In genomic region chr10:10320364-10321083, GRCm38 (mm10) we compare ENCODE assay signal across 8 mouse cellular contexts.
DNase-seq lines count a peak whose midpoint lies in the region; ATAC-seq and TF ChIP-seq lines count a peak whose summit lies in the region.

No protein-coding gene starts in this region.

- no peak for TF ChIP-seq CTCF in bone marrow macrophage, adult 2 months (IDR thresholded peaks at IDR 0.05; ENCODE audit: low read depth, low read length)

- no peak for DNase-seq in heart, postnatal 36 days
- no peak for DNase-seq in forebrain, embryonic 10.5 days (ENCODE audit: extremely low spot score, low spot score)
- no peak for DNase-seq in urinary bladder, postnatal 36 days (ENCODE audit: low spot score in 2 of 2)
- no peak for DNase-seq in c-Kit-positive CD71-positive TER-119-positive erythroid progenitor cells, embryonic 14.5 days (ENCODE audit: low spot score)
- DNase-seq in spleen, postnatal 10 days (ENCODE audit: low spot score in 2 of 2), result no peak

- H3K9ac ChIP-seq in heart, embryonic 15.5 days, result no peak overlapping the region
- no peak overlapping the region for H3K9ac ChIP-seq in liver, embryonic 12.5 days

- ATAC-seq in heart, embryonic 15.5 days (replicated peaks; ENCODE audit: insufficient number of reproducible peaks, insufficient read depth, low FRiP score, low read depth), result no peak
- ATAC-seq in liver, embryonic 12.5 days, result no peak

- peak overlapping the region; percentile 54 for H3K4me2 ChIP-seq in heart, embryonic 15.5 days
- H3K4me2 ChIP-seq in liver, embryonic 12.5 days, result peak overlapping the region; percentile 37

- peaks cover 3% of the 10 kb centered on the region; the same call in 1 of the 2 replicates for H3K4me1 ChIP-seq in heart, embryonic 15.5 days (replicated peaks)
- H3K4me1 ChIP-seq in bone marrow macrophage, adult 2 months (ENCODE audit: control insufficient read depth, insufficient read depth, low read length), result peaks cover 52% of the 10 kb centered on the region
- H3K4me1 ChIP-seq in forebrain, embryonic 10.5 days, result peaks cover 9% of the 10 kb centered on the region
- peaks cover 3% of the 10 kb centered on the region; the same call in 1 of the 2 replicates for H3K4me1 ChIP-seq in liver, embryonic 12.5 days

- H3K9me3 ChIP-seq in heart, embryonic 15.5 days (replicated peaks), result no peaks in the 10 kb centered on the region
- H3K9me3 ChIP-seq in forebrain, embryonic 10.5 days, result no peaks in the 10 kb centered on the region
- H3K9me3 ChIP-seq in liver, embryonic 12.5 days (replicated peaks), result no peaks in the 10 kb centered on the region

- no peaks in the 10 kb centered on the region for H3K36me3 ChIP-seq in heart, embryonic 15.5 days
- no peaks in the 10 kb centered on the region for H3K36me3 ChIP-seq in forebrain, embryonic 10.5 days (replicated peaks)
- H3K36me3 ChIP-seq in liver, embryonic 12.5 days, result no peaks in the 10 kb centered on the region

- intact Hi-C loops in heart, postnatal 36 days (cut with DNase I), result loop anchor here (2.0 to 5.0 kb wide), 2 partner anchors 506 to 523 kb away; no protein-coding TSS in a partner anchor

- peak overlapping the region; percentile 33 for H3K4me3 ChIP-seq in heart, embryonic 15.5 days
- H3K4me3 ChIP-seq in bone marrow macrophage, adult 2 months (ENCODE audit: insufficient read depth, low read length), result no peak overlapping the region
- peak overlapping the region; percentile 37 for H3K4me3 ChIP-seq in forebrain, embryonic 10.5 days
- no peak overlapping the region for H3K4me3 ChIP-seq in liver, embryonic 12.5 days

- no peak overlapping the region for H3K27ac ChIP-seq in heart, embryonic 15.5 days
- H3K27ac ChIP-seq in bone marrow macrophage, adult 2 months (ENCODE audit: insufficient read depth, low read depth, low read length), result peak overlapping the region; percentile 24
- 0 out of 2 replicates have a peak overlapping the region, but pooled peaks have one; percentile 48 for H3K27ac ChIP-seq in forebrain, embryonic 10.5 days
- no peak overlapping the region for H3K27ac ChIP-seq in liver, embryonic 12.5 days

- 60% methylated on average over 10 of the region's 10 CpGs for WGBS in heart, embryonic 15.5 days
- 41% methylated on average over 10 of the region's 10 CpGs for whole genome bisulfite sequencing in forebrain, embryonic 10.5 days
- 67% methylated on average over 10 of the region's 10 CpGs for WGBS in liver, embryonic 12.5 days (ENCODE audit: insufficient replicate concordance)

- H3K27me3 ChIP-seq in heart, embryonic 15.5 days, result no peaks in the 10 kb centered on the region
- no peaks in the 10 kb centered on the region; the same call in 1 of the 2 replicates for H3K27me3 ChIP-seq in forebrain, embryonic 10.5 days (ENCODE audit: poor library complexity, severe bottlenecking)
- no peaks in the 10 kb centered on the region for H3K27me3 ChIP-seq in liver, embryonic 12.5 days (replicated peaks)

- TF ChIP-seq POLR2A in bone marrow macrophage, adult 2 months (IDR thresholded peaks at IDR 0.05; ENCODE audit: borderline replicate concordance, low read depth, low read length), result no peak

Comparison
In these comparisons a context has a peak if more than half of its experiments do, and no peak if none do; other contexts are left out.
1. H3K27ac ChIP-seq: peak in bone marrow macrophage, adult 2 months (single experiment) and forebrain, embryonic 10.5 days (single experiment); none in heart, embryonic 15.5 days (single experiment) and liver, embryonic 12.5 days (single experiment).
2. H3K4me3 ChIP-seq: peak in heart, embryonic 15.5 days (single experiment) and forebrain, embryonic 10.5 days (single experiment); none in bone marrow macrophage, adult 2 months (single experiment) and liver, embryonic 12.5 days (single experiment).